Mouse (Mus musculus) cerebral cortex, adult 2 months (tissue): ENCODE measurements around the gene Ccnj.

Experiments used
- WGBS: fragments of 180-500 bp; shearing (Covaris S2); methylation state at CpG from one replicate; pipeline ENCODE4 v1.1.7; 2018; 5-methylcytosine and 5-hydroxymethylcytosine counted together

Ccnj gene

GRCm38 (mm10) chr19:40841593-40841992 lies 10.5 kb downstream of the Ccnj start:
- 82% methylated on average over 13 of the region's 13 CpGs for WGBS

- 81% methylated on average over 13 of the region's 13 CpGs for WGBS
Observed at GRCm38 (mm10) chr19:40844731-40845130, 13.7 kb downstream of the Ccnj start.

- WGBS: 83% methylated on average over 12 of the region's 12 CpGs
Observed at GRCm38 (mm10) chr19:40849391-40849790, 18.3 kb downstream of the Ccnj start.

- WGBS: 27% methylated on average over 4 of the region's 4 CpGs
Observed at GRCm38 (mm10) chr19:40859555-40859954, 28.5 kb downstream of the Ccnj start.

- WGBS: 30% methylated on average over 5 of the region's 5 CpGs
Observed at GRCm38 (mm10) chr19:40868284-40868683, 37.2 kb downstream of the Ccnj start.

- 58% methylated on average over 3 of the region's 3 CpGs for WGBS
Observed at GRCm38 (mm10) chr19:40869425-40870105, 38.5 kb downstream of the Ccnj start.

- WGBS: 2% methylated on average over 51 of the region's 51 CpGs
Observed at GRCm38 (mm10) chr19:40872955-40873665, 42.0 kb downstream of the Ccnj start.

- WGBS: 94% methylated on average over 4 of the region's 4 CpGs
Observed at GRCm38 (mm10) chr19:40881700-40882099, 50.6 kb downstream of the Ccnj start.

- WGBS: 92% methylated on average over 1 of the region's 1 CpGs
Observed at GRCm38 (mm10) chr19:40888887-40889286, 57.8 kb downstream of the Ccnj start.

- WGBS: 51% methylated on average over 21 of the region's 21 CpGs
Observed at GRCm38 (mm10) chr19:40894071-40894506, 63.0 kb downstream of the Ccnj start.

GRCm38 (mm10) chr19:40894519-40895392 lies 63.7 kb downstream of the Ccnj start, which contains the start of gene Zfp518a:
Gene Zfp518a (plus strand): TSS chr19:40894705.
- under 1% methylated on average over 89 of the region's 89 CpGs for WGBS

GRCm38 (mm10) chr19:40895393-40895703 lies 64.3 kb downstream of the Ccnj start:
- WGBS: 4% methylated on average over 6 of the region's 6 CpGs
